Mouse (Mus musculus) stomach, embryonic 15.5 days (tissue): ENCODE data around the gene Ggt6. TPM values are rescaled to one million over a fixed set of nuclear protein-coding genes. Genes with fewer than 3 reads are reported as not detected.
"Not testable (repeated sequence)": the region's sequence is repeated elsewhere in the genome, so short reads cannot be mapped to it uniquely, and the experiment has no call there.

Experiments
- ATAC-seq: fragments of 200-750 bp; cut with Nextera tagmentation; 2 replicates; pipeline ENCODE4 v1.8.0; 2017; ENCODE audit warnings: low read depth, moderate number of reproducible peaks, moderate TSS enrichment; ENCODE audit not compliant: insufficient read depth, low FRiP score
- H3K27ac ChIP-seq: fragments of 300-500 bp; sonication (generic); 2 replicates; pipeline ENCODE4 v1.5.1; 2015; ENCODE audit warnings: mild to moderate bottlenecking, inconsistent platforms
- H3K27me3 ChIP-seq: fragments of 300-500 bp; sonication (generic); replicated peaks from 2 replicates; pipeline ENCODE4 v1.6.1; 2015; ENCODE audit warnings: inconsistent platforms
- H3K36me3 ChIP-seq: fragments of 300-500 bp; sonication (generic); 2 replicates; pipeline ENCODE4 v1.6.1; 2015; ENCODE audit warnings: inconsistent platforms
- H3K4me1 ChIP-seq: fragments of 300-500 bp; sonication (generic); 2 replicates; pipeline ENCODE4 v1.6.1; 2015; ENCODE audit warnings: inconsistent platforms
- H3K4me2 ChIP-seq: fragments of 300-500 bp; sonication (generic); 2 replicates; pipeline ENCODE4 v1.6.1; 2015; ENCODE audit warnings: mild to moderate bottlenecking, inconsistent platforms
- H3K4me3 ChIP-seq: fragments of 300-500 bp; sonication (generic); replicated peaks from 2 replicates; pipeline ENCODE4 v1.5.1; 2015; ENCODE audit warnings: inconsistent platforms
- H3K9ac ChIP-seq: fragments of 300-500 bp; sonication (generic); 2 replicates; pipeline ENCODE4 v1.6.1; 2015; ENCODE audit warnings: inconsistent platforms
- H3K9me3 ChIP-seq: fragments of 300-500 bp; sonication (generic); 2 replicates; pipeline ENCODE4 v1.6.1; 2016; ENCODE audit warnings: inconsistent platforms
- WGBS: fragments of 180-500 bp; shearing (Covaris S2); methylation state at CpG from one replicate; pipeline ENCODE4 v1.1.7; 2015; 5-methylcytosine and 5-hydroxymethylcytosine counted together
- polyA plus RNA-seq: library from polyadenylated mRNA; unstranded; fragments of >200 nt; fragmentation: Nextera tagmentation; extraction: Ambion mirVana; gene quantifications from 2 replicates; pipeline ENCODE4 v1.2.1, GENCODE M21; 2015

Ggt6 gene
- polyA plus RNA-seq, 1 experiment from 2014 or later: 4.7 TPM

DNA sequence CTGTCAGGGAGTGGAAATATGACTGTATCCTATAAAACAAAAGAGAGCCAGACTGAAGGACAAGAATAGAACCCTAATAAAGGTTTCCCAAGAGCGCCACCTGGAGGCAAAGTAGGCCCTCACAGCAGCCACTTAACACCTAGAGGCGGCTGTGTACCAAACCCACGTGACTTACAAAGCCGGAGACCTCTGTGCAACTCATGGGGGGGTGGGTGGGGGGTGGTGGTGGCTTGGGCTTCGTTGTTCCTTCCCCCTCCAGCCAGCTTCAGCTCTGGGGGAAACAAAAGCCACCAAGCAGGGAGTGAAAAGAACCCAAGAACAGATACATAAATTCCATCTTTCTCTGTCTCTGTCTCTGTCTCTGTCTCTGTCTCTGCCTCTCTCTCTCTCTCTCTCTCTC is 6.6 kb upstream of the Ggt6 start:
- H3K9ac ChIP-seq: no peak overlapping the region
- ATAC-seq: peak; percentile 66
- H3K27me3 ChIP-seq: no peaks in the 10 kb centered on the region
- H3K4me3 ChIP-seq: no peak overlapping the region
- WGBS: 4% methylated on average over 5 of the region's 5 CpGs
- H3K9me3 ChIP-seq: no peaks in the 10 kb centered on the region
- H3K4me1 ChIP-seq: no peaks in the 10 kb centered on the region
- H3K36me3 ChIP-seq: no peaks in the 10 kb centered on the region
- 0 out of 2 replicates have a peak overlapping the region, but pooled peaks have one; percentile 42 for H3K4me2 ChIP-seq
- no peak overlapping the region for H3K27ac ChIP-seq

DNA sequence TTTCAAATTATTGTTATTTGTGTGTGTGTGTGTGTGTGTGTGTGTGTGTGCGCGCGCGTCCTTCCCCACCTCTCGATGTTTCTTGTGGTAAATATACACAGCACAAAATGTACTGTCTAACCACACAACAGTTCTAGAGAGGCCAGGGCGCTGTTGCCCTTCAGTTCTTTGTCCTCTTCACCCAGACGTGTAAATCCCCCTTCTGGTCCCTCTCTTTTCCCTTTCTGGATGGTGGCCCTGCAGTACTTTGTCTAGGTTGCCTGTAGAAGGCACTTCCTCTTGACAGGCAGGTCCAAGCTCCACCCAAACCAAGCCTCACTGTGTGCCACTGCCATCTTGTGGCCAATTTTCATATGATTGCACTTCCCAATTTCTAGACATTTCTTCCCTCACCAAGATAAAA is 6.0 kb upstream of the Ggt6 start:
- Histone ChIP-seq H3K9me3 (no peaks in the 10 kb centered on the region), H3K4me3 (0 out of 2 replicates have a peak overlapping the region, but pooled peaks have one; percentile 13), H3K27ac (no peak overlapping the region), H3K4me1 (no peaks in the 10 kb centered on the region), H3K4me2 (peak overlapping the region; percentile 42), H3K9ac (no peak overlapping the region), H3K36me3 (no peaks in the 10 kb centered on the region), H3K27me3 (no peaks in the 10 kb centered on the region)
- peak; percentile 58; the same call in 1 of the 2 replicates for ATAC-seq
- WGBS: 47% methylated on average over 7 of the region's 7 CpGs

DNA sequence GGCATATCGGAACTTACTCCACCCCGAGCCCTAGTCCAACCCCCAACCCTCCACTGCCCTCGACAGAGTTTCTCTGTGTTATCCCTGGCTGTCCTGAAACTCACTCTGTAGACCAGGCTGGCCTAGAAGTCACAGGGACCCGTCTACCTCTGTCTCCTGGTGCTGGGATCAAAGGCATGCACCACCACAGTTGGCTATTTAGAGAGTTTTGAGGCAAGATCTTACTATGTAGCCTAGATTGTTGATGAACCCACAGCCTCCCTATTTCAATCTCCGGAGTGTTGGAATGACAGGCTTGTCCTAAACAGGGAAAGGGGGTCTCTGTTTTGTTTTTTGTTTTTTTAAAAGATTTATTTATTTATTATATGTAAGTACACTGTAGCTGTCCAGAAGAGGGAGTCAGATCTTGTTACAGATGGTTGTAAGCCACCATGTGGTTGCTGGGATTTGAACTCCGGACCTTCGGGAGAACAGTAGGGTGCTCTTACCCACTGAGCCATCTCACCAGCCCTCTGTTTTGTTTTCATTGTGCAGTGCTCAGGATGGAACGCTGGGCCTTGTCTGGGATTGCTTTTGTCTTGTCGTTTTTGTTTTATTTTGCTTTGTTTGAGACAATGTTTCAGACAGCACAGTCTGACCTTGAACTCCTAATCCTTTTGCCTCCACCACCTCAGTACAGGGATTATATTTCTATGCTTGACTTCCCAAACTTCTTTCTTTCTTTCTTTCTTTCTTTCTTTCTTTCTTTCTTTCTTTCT is 4.8 kb upstream of the Ggt6 start:
- H3K27ac ChIP-seq, ATAC-seq: not testable (repeated sequence)

DNA sequence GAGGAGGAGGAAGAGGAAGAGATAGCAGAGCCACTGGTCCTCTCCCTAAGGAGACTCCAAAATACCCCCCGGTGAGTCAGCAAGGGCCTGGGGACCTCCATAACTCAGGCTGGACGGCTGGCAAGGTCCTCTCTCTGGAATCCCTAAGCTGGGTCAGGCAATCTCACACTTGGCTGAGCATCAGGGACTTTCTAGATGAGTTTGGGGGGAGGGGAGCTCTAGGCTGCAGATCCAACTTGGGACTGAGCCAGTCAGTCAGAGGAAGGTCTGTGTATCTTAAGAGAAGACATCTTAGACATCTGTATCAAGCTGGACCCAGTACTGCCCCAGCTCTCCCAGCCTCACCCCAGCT is 344 bp downstream of the Ggt6 start:
- Histone ChIP-seq H3K9ac (no peak overlapping the region), H3K36me3 (no peaks in the 10 kb centered on the region), H3K27ac (peak overlapping the region; percentile 65), H3K4me2 (peak overlapping the region; percentile 32), H3K9me3 (no peaks in the 10 kb centered on the region), H3K4me1 (peaks cover 12% of the 10 kb centered on the region; the same call in 1 of the 2 replicates), H3K4me3 (0 out of 2 replicates have a peak overlapping the region, but pooled peaks have one; percentile 5), H3K27me3 (no peaks in the 10 kb centered on the region)
- 51% methylated on average over 2 of the region's 2 CpGs for WGBS
- ATAC-seq: 0 out of 2 replicates have a peak, but pooled peaks have one; percentile 7

More for the DNA sequence above, 4.8 kb upstream of the Ggt6 start:
- H3K9ac ChIP-seq, H3K27me3 ChIP-seq, H3K4me2 ChIP-seq, H3K4me1 ChIP-seq, H3K9me3 ChIP-seq, H3K4me3 ChIP-seq, H3K36me3 ChIP-seq: not testable (repeated sequence)
- WGBS: 70% methylated on average over 9 of the region's 9 CpGs

DNA sequence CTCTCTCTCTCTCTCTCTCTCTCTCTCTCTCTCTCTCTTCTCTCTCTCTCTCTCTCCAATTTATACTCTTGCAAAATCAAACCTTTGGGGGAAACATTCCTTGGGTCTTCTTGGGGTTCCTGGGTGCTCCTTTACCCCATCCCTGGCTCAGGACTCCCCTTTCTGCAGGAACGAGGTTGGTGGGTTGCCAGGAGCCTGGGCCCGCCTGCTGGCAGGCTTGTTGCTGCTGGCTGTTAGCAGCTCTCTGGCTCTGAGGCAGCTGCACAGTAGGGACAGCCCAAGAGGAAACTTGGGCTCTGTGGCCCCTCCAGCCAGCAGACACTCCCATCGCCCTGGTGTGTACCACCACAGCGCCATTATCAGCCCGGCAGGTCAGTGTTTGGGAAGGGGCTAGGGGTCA is 945 bp downstream of the Ggt6 start:
- no peak for ATAC-seq
- H3K4me1 ChIP-seq: peaks cover 12% of the 10 kb centered on the region; the same call in 1 of the 2 replicates
- no peak overlapping the region for H3K4me3 ChIP-seq
- no peaks in the 10 kb centered on the region for H3K9me3 ChIP-seq
- H3K9ac ChIP-seq: no peak overlapping the region
- 80% methylated on average over 5 of the region's 5 CpGs for WGBS
- no peaks in the 10 kb centered on the region for H3K27me3 ChIP-seq
- no peak overlapping the region for H3K4me2 ChIP-seq
- no peak overlapping the region for H3K27ac ChIP-seq
- no peaks in the 10 kb centered on the region for H3K36me3 ChIP-seq

DNA sequence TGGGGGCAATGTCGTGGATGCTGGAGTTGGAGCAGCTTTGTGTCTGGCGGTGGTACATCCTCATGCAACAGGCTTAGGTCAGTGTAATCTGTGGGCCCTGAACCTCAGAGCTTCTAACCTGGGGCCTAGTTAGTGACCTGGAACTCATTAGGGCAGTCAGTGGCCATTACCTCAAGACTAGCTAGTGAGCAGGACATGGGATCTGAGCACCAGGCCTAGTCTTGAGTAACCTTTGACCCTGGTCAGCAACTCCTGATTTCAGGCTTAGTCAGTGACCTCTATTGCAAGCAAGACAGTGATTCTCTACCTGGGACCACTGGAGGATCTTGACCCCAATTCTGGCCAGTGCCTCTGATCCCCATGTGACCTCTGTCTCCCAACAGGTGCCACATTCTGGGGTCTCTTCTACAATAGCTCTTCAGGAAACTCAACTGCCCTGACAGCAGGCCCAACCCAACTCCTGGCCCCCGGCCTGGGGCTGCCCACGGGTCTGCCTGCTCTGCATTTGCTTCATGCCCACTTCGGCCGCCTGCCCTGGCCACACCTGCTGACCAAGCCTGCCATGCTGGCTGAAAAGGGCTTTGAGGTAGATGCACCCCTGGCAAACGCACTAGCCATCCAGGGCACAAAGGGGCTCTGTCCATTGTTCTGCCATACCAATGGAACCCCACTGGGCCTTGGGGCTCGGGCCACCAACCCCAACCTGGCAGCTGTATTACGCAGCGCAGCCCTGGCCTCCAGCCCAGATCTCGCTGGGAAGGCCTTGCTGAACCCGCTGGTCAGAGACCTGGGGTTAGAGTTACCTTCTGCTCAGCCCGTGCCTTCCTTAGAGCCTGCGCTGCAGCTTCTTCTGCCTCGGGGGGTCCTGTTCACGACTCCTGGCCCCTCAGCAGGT is 1.7 kb downstream of the Ggt6 start:
- ATAC-seq: no peak
- Histone ChIP-seq H3K4me2 (no peak overlapping the region), H3K4me3 (no peak overlapping the region), H3K27me3 (no peaks in the 10 kb centered on the region), H3K27ac (no peak overlapping the region), H3K9ac (no peak overlapping the region), H3K36me3 (no peaks in the 10 kb centered on the region), H3K9me3 (no peaks in the 10 kb centered on the region), H3K4me1 (peaks cover 15% of the 10 kb centered on the region)
- WGBS: 83% methylated on average over 16 of the region's 16 CpGs

DNA sequence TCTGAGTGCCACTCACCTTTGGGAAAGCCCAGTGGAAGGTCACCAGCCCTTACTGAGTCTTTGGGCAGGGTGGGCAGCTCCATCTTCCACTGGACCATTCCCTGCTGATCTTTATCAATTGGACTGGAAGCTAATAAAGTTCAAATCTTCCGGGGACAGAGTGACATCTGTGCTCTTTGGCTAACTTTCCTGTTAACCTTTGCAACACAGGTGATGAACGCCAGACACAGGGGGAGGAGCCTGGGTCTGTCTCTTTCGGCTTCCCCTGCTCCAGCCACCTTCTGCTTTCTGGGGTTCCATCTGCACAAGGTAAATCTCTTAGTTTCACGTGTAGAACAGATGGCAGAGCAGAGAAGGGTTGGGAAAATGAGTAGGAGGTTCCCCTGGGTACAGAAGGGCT is 3.1 kb downstream of the Ggt6 start:
- Histone ChIP-seq H3K36me3 (peaks cover 8% of the 10 kb centered on the region), H3K4me3 (no peak overlapping the region), H3K27me3 (no peaks in the 10 kb centered on the region), H3K27ac (no peak overlapping the region), H3K4me1 (peaks cover 21% of the 10 kb centered on the region), H3K9ac (no peak overlapping the region), H3K9me3 (no peaks in the 10 kb centered on the region), H3K4me2 (no peak overlapping the region)
- WGBS: 58% methylated on average over 4 of the region's 4 CpGs
- ATAC-seq: no peak

DNA sequence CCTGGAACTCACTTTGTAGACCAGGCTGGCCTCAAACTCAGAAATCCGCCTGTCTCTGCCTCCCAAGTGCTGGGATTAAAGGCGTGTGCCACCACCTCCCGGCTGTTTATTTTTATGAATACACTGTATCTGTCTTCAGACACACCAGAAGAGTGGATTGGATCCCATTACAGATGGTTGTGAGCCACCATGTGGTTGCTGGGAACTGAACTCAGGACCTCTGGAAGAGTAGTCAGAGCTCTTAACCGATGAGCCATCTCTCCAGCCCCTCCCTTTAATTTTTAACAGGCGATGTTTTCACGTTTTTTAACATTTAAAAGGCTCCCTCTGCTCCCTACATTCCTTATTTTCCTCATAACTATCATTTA is 5.3 kb downstream of the Ggt6 start:
- H3K27me3 ChIP-seq, ATAC-seq, H3K9me3 ChIP-seq: not testable (repeated sequence)
- 37% methylated on average over 6 of the region's 6 CpGs for WGBS
- peaks cover 29% of the 10 kb centered on the region for H3K36me3 ChIP-seq
- peak overlapping the region; percentile 76 for H3K4me2 ChIP-seq
- H3K9ac ChIP-seq: peak overlapping the region; percentile 58
- peaks cover 13% of the 10 kb centered on the region for H3K4me1 ChIP-seq
- H3K4me3 ChIP-seq: peak overlapping the region; percentile 69
- peak overlapping the region; percentile 92 for H3K27ac ChIP-seq

DNA sequence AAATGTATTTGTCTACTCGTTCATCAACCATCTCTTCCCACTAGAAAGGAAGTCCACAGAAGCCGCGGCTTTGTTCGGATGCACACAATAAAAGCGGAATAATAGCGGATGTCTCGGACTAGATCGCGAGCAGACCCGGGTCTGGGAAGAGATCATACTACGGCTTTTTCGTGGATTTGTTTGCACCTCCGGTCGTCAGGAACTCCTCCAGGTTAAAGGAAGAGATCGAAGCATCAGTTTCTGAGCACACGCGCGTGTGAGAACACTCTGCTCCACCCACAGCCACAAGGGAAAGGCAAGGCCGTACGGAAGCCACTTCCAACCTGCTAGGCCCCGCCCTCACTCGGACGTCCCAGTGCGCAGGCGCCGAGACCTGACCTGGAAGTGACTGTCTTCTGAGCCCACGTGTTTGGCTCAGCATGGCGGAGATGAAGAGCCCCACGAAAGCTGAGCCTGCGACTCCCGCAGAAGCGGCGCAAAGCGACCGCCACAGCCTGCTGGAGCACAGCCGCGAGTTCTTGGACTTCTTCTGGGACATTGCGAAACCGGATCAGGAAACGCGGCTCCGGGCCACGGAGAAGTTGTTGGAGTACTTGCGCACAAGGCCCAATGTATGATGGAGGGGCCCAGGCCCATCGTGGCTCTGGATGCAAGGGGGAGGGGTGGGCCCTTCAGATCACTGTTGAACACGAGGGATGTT is 5.8 kb downstream of the Ggt6 start, which contains the start of gene Mybbp1a:
Gene Mybbp1a, plus strand, starts transcription at position 391 of the 700 bp plus-strand sequence.
- no peaks in the 10 kb centered on the region for H3K9me3 ChIP-seq
- peak within 1 kb of the TSS; percentile 76 for H3K4me2 ChIP-seq
- H3K4me1 ChIP-seq: peaks cover 9% of the 10 kb centered on the region; the same call in 1 of the 2 replicates
- under 1% methylated on average over 46 of the region's 46 CpGs for WGBS
- peak within 1 kb of the TSS; percentile 58 for H3K9ac ChIP-seq
- peak; percentile 93 for ATAC-seq
- H3K27ac ChIP-seq: peak within 1 kb of the TSS; percentile 92
- peak within 1 kb of the TSS; percentile 69 for H3K4me3 ChIP-seq
- no peaks in the 10 kb centered on the region for H3K27me3 ChIP-seq
- peaks cover 34% of the 10 kb centered on the region for H3K36me3 ChIP-seq

DNA sequence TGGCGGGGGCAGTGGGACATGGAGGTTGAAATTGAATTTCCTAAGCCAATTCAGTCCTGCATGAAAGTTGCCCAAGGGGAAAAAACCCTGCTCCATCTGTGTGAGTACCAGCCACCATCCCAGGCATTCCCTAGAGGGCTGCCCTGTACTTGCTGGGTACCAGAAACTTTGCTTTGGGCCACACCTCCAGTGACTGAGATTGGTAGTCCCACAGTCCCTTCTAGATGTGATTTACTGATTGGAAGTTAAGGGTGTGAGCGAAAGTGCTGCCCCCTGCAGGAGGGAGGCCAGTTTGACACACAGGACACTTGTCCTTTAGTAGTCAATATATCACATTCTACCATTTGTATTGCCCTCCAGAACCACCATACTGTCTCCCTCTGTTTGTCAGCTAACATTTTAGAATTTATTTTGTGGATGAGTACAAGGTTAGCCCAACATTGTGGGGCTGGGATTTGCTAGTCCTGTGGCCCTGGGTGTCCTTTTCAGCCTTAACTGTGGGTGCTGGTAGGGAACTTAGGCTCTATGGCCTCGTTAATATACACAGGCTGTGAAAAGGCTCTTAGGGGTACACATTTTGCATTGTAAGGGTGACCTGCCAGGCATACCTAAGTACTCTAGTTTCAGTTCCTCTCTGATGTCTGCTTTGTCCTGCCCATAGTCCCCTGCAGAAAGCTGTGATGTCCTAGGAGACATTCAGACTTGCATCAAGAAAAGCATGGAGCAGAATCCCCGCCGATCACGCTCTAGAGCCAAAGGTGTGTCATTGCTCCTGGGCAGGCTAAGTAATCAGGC is 11.2 kb downstream of the Ggt6 start:
- Histone ChIP-seq H3K4me2 (no peak overlapping the region), H3K9ac (no peak overlapping the region), H3K27me3 (no peaks in the 10 kb centered on the region), H3K36me3 (peaks cover 84% of the 10 kb centered on the region), H3K27ac (no peak overlapping the region), H3K4me1 (peaks cover 9% of the 10 kb centered on the region; the same call in 1 of the 2 replicates), H3K4me3 (no peak overlapping the region), H3K9me3 (no peaks in the 10 kb centered on the region)
- ATAC-seq: no peak
- 87% methylated on average over 6 of the region's 6 CpGs for WGBS

DNA sequence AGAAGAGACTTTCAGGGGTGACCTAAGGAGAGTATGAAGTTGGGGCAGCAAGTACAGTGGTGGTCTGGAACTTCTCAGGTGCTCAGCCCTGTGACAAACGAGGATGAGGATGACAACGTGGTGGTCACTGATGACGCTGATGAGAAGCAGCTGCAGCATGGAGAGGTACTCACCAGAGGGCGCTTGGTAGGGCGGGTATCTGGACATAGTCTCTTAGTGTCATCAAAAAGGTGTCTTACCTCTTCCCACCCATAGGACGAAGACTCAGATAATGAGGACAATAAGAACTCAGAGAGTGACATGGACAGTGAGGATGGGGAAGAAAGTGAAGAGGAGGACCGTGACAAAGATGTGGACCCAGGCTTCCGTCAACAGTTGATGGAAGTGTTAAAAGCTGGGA is 12.1 kb downstream of the Ggt6 start:
- peaks cover 2% of the 10 kb centered on the region; the same call in 1 of the 2 replicates for H3K4me1 ChIP-seq
- no peak overlapping the region for H3K9ac ChIP-seq
- peaks cover 90% of the 10 kb centered on the region for H3K36me3 ChIP-seq
- no peak overlapping the region for H3K4me3 ChIP-seq
- H3K27me3 ChIP-seq: no peaks in the 10 kb centered on the region
- no peak overlapping the region for H3K27ac ChIP-seq
- H3K9me3 ChIP-seq: no peaks in the 10 kb centered on the region
- 82% methylated on average over 8 of the region's 8 CpGs for WGBS
- H3K4me2 ChIP-seq: no peak overlapping the region
- ATAC-seq: no peak
